Mouse (Mus musculus): ENCODE results near the gene Foxe1. TPM values are rescaled to one million over a fixed set of nuclear protein-coding genes. Genes with fewer than 3 reads are reported as not detected.

Foxe1 gene
- polyA plus RNA-seq, 2 experiments = 0.06 to 0.07 TPM

DNA sequence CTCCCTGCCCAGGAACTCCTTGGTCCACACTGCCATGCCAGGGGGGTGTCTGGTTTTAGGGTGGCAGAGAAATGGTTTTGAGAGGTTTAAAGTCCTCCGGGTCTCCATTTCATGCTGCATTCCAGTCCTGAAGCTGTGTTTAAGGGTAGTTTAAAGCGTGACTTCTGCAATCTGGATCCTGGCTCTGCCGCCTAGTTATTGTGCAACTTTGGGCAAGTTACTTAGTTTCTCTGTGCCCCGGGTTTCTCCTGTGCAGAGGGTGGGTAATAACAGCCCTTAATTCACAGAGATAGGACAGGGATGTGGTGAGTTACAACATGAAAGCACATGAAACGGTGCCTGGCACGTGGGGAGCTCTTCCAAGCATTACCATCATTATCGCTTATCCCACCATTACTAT is 35.5 kb upstream of the Foxe1 start:
- Histone ChIP-seq H3K9me3 (ENCODE audit: control insufficient read depth, low read length) (no peaks in the 10 kb centered on the region), H3K4me2 (ENCODE audit: low read depth) (no peak overlapping the region), H3K27me3 (ENCODE audit: control insufficient read depth, insufficient read depth, low read length) (peaks cover 18% of the 10 kb centered on the region), H3K27ac (no peak overlapping the region), H3K4me1 (replicated peaks; ENCODE audit: control insufficient read depth in 2 of 2, insufficient read depth in 2 of 2, low read length in 1 of 2) (0 out of 4 replicates have a peak, but pooled peaks cover 0 to 3% of the 10 kb centered on the region in 2 experiments), H3K9ac (replicated peaks) (no peak overlapping the region), H3K36me3 (replicated peaks; ENCODE audit: control insufficient read depth, insufficient read depth, low read depth) (no peaks in the 10 kb centered on the region), H3K4me3 (ENCODE audit: insufficient read depth in 1 of 2, low read depth in 2 of 2, low read length in 2 of 2) (no peak overlapping the region)
- WGBS (ENCODE audit: insufficient replicate concordance) = 59% methylated on average over 7 of the region's 7 CpGs
- TF ChIP-seq EP300 (IDR thresholded peaks at IDR 0.05; ENCODE audit: low read depth) (no peak), CTCF (IDR thresholded peaks at IDR 0.05; ENCODE audit: low read depth) (no peak)
- no peak for ATAC-seq (ENCODE audit: insufficient read depth)
- no peak for DNase-seq (ENCODE audit: low read depth in 3 of 3, low spot score in 3 of 3)

DNA sequence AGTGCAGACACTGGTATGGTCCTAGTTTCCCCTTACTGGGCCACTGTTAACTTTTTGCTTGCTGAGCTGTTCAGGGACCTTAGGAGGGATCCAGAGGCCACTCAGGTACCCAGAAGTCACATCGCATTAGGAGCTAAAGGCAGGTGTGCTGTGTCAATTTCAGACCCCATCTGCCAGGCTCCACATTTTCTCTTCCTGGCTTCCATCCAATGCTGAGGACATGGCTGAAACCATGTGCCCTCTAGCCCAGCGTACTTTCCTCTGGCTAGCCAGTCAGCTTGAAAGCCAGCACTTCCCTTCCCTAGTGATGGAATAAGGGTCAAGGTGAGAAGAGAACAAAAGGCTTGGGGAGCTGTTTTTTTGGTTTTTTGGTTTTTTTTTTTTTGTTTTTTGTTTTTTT is 31.8 kb upstream of the Foxe1 start:
- Histone ChIP-seq H3K9me3 (ENCODE audit: control insufficient read depth, low read length) (no peaks in the 10 kb centered on the region), H3K36me3 (replicated peaks; ENCODE audit: control insufficient read depth, insufficient read depth, low read depth) (no peaks in the 10 kb centered on the region), H3K9ac (replicated peaks) (no peak overlapping the region), H3K27ac (no peak overlapping the region), H3K27me3 (ENCODE audit: control insufficient read depth, insufficient read depth, low read length) (no peaks in the 10 kb centered on the region), H3K4me1 (replicated peaks; ENCODE audit: control insufficient read depth in 2 of 2, insufficient read depth in 2 of 2, low read length in 1 of 2) (no peaks in the 10 kb centered on the region), H3K4me3 (ENCODE audit: insufficient read depth in 1 of 2, low read depth in 2 of 2, low read length in 2 of 2) (no peak overlapping the region), H3K4me2 (ENCODE audit: low read depth) (no peak overlapping the region)
- no peak for TF ChIP-seq EP300 (IDR thresholded peaks at IDR 0.05; ENCODE audit: low read depth)
- no peak for TF ChIP-seq CTCF (IDR thresholded peaks at IDR 0.05; ENCODE audit: low read depth)
- DNase-seq (ENCODE audit: low read depth in 3 of 3, low spot score in 3 of 3) = no peak
- WGBS (ENCODE audit: insufficient replicate concordance) = 49% methylated on average over 2 of the region's 2 CpGs
- no peak for ATAC-seq (ENCODE audit: insufficient read depth)

DNA sequence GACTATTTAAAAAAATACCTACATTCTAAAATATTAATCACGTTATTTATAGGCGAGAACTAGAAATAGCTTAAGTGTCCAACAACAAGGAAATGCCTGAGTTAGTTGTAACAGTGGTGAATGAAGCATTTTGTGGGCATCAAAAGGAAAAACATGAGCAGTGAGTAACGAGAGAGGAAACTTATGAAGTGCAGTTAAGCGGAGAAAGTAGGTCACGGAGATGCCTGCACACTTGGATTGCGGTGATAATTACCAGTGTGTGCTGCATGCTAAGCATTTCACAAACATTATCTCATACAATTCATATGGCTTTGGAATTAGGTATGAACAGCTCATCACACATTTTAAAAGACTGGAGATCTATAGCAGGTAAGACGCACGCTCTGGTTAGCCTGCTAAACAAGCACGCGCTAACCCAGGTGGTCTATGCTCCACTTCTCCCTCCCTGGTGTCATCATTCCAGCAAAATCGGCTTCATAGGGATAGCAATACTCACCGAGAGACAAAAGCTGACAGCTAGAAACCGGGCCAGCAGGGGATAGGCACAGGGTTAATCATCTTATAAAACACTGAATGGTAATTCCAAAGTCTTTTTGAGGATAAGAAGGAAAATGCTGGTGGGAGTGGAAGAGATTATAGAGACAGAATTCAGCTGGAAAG is 21.5 kb upstream of the Foxe1 start:
- H3K4me1 ChIP-seq (replicated peaks; ENCODE audit: control insufficient read depth in 2 of 2, insufficient read depth in 2 of 2, low read length in 1 of 2) = no peaks in the 10 kb centered on the region
- H3K27ac ChIP-seq = no peak overlapping the region
- no peak overlapping the region for H3K9ac ChIP-seq (replicated peaks)
- DNase-seq (ENCODE audit: low read depth in 3 of 3, low spot score in 3 of 3) (no peak), ATAC-seq (ENCODE audit: insufficient read depth) (no peak)
- WGBS (ENCODE audit: insufficient replicate concordance) = 62% methylated on average over 13 of the region's 13 CpGs
- no peak overlapping the region for H3K4me3 ChIP-seq (ENCODE audit: insufficient read depth in 1 of 2, low read depth in 2 of 2, low read length in 2 of 2)
- H3K36me3 ChIP-seq (replicated peaks; ENCODE audit: control insufficient read depth, insufficient read depth, low read depth) = no peaks in the 10 kb centered on the region
- H3K9me3 ChIP-seq (ENCODE audit: control insufficient read depth, low read length) = no peaks in the 10 kb centered on the region
- H3K27me3 ChIP-seq (ENCODE audit: control insufficient read depth, insufficient read depth, low read length) = no peaks in the 10 kb centered on the region; the same call in 1 of the 2 replicates
- TF ChIP-seq EP300 (IDR thresholded peaks at IDR 0.05; ENCODE audit: low read depth) (no peak), CTCF (IDR thresholded peaks at IDR 0.05; ENCODE audit: low read depth) (no peak)
- H3K4me2 ChIP-seq (ENCODE audit: low read depth) = no peak overlapping the region

GRCm38 (mm10) chr4:46322715-46323114 is 20.7 kb upstream of the Foxe1 start:
- DNase-seq (ENCODE audit: low read depth in 3 of 3, low spot score in 3 of 3) = no peak
- ATAC-seq (ENCODE audit: insufficient read depth) = no peak
- H3K4me2 ChIP-seq (ENCODE audit: low read depth) = no peak overlapping the region
- H3K27ac ChIP-seq = no peak overlapping the region
- no peak overlapping the region for H3K4me3 ChIP-seq (ENCODE audit: insufficient read depth in 1 of 2, low read depth in 2 of 2, low read length in 2 of 2)
- 34% methylated on average over 4 of the region's 4 CpGs for WGBS (ENCODE audit: insufficient replicate concordance)
- H3K27me3 ChIP-seq (ENCODE audit: control insufficient read depth, insufficient read depth, low read length) = no peaks in the 10 kb centered on the region; the same call in 1 of the 2 replicates
- H3K9me3 ChIP-seq (ENCODE audit: control insufficient read depth, low read length) = no peaks in the 10 kb centered on the region
- H3K4me1 ChIP-seq (replicated peaks; ENCODE audit: control insufficient read depth in 2 of 2, insufficient read depth in 2 of 2, low read length in 1 of 2) = no peaks in the 10 kb centered on the region
- no peak overlapping the region for H3K9ac ChIP-seq (replicated peaks)
- TF ChIP-seq CTCF (IDR thresholded peaks at IDR 0.05; ENCODE audit: low read depth) (no peak), EP300 (IDR thresholded peaks at IDR 0.05; ENCODE audit: low read depth) (no peak)
- no peaks in the 10 kb centered on the region for H3K36me3 ChIP-seq (replicated peaks; ENCODE audit: control insufficient read depth, insufficient read depth, low read depth)

DNA sequence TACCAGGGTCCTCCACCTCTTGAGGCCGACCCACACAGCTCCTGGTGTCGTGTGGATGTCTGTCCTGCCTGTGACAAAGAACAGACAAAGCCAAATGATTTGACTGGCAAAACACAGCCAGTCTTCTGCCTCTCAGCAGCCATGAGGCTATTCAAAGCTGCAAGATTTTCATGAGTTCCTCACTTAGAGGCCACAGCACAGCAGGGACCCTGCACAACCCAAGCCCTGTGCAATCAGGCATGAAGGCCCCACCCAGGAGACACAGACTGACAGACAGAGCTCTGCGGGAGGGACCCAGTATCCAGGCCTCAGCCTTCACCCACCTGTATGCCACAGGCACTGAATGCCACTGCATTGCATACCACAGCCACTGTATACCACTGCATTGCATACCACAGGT is 14.5 kb upstream of the Foxe1 start:
- no peak for TF ChIP-seq CTCF (IDR thresholded peaks at IDR 0.05; ENCODE audit: low read depth)
- TF ChIP-seq EP300 (IDR thresholded peaks at IDR 0.05; ENCODE audit: low read depth) = no peak
- no peaks in the 10 kb centered on the region for H3K4me1 ChIP-seq (replicated peaks; ENCODE audit: control insufficient read depth in 2 of 2, insufficient read depth in 2 of 2, low read length in 1 of 2)
- H3K4me2 ChIP-seq (ENCODE audit: low read depth) = no peak overlapping the region
- ATAC-seq (ENCODE audit: insufficient read depth) (no peak), DNase-seq (ENCODE audit: low read depth in 3 of 3, low spot score in 3 of 3) (no peak)
- no peaks in the 10 kb centered on the region for H3K9me3 ChIP-seq (ENCODE audit: control insufficient read depth, low read length)
- no peak overlapping the region for H3K4me3 ChIP-seq (ENCODE audit: insufficient read depth in 1 of 2, low read depth in 2 of 2, low read length in 2 of 2)
- WGBS (ENCODE audit: insufficient replicate concordance) = 49% methylated on average over 3 of the region's 3 CpGs
- no peak overlapping the region for H3K27ac ChIP-seq
- no peaks in the 10 kb centered on the region for H3K36me3 ChIP-seq (replicated peaks; ENCODE audit: control insufficient read depth, insufficient read depth, low read depth)
- H3K9ac ChIP-seq (replicated peaks) = no peak overlapping the region
- no peaks in the 10 kb centered on the region; the same call in 1 of the 2 replicates for H3K27me3 ChIP-seq (ENCODE audit: control insufficient read depth, insufficient read depth, low read length)

All from liver, embryonic 14.5 days (tissue).